ENCODE assay signal across 19 mouse cellular contexts in genomic region chr13:70625665-70626064, GRCm38 (mm10).
"Had no signal": no experiment of that assay in that cellular context is flagged by ENCODE, and none has a peak within 500 bp of the region (broad histone marks: within the 10 kb centered on the region; RNA-seq: fewer than 3 reads in every experiment).

No protein-coding gene starts in this region.

- H3K4me3 ChIP-seq: lung, embryonic 15.5 days; midbrain, embryonic 13.5 days; midbrain, embryonic 15.5 days; neural tube, embryonic 13.5 days; neural tube, embryonic 15.5 days had no signal

- ATAC-seq: lung, postnatal 0 days; midbrain, embryonic 13.5 days; midbrain, embryonic 15.5 days had no signal

- DNase-seq: lung, adult 2 months; lung, postnatal 14 days; lung, postnatal 36 days; retina, postnatal 1 day; right cerebral cortex, adult 18-20 months; right cerebral cortex, postnatal 25 days; right cerebral cortex, postnatal 4 days; spleen, adult 18-20 months; thymus, adult 18-20 months; thymus, postnatal 14 days; thymus, postnatal 36 days had no signal

- H3K36me3 ChIP-seq: lung, embryonic 15.5 days had no signal

- H3K4me2 ChIP-seq: lung, embryonic 15.5 days; midbrain, embryonic 11.5 days; midbrain, embryonic 13.5 days; midbrain, embryonic 15.5 days; neural tube, embryonic 13.5 days; neural tube, embryonic 15.5 days had no signal

- H3K9me3 ChIP-seq: lung, embryonic 15.5 days; midbrain, embryonic 15.5 days; neural tube, embryonic 15.5 days had no signal

- H3K27me3 ChIP-seq: lung, embryonic 15.5 days; midbrain, embryonic 13.5 days; midbrain, embryonic 15.5 days; neural tube, embryonic 13.5 days; neural tube, embryonic 15.5 days had no signal

- H3K4me1 ChIP-seq: lung, embryonic 15.5 days; midbrain, embryonic 13.5 days; midbrain, embryonic 15.5 days; neural tube, embryonic 13.5 days; neural tube, embryonic 15.5 days had no signal

- H3K27ac ChIP-seq: lung, embryonic 15.5 days; macrophage; midbrain, embryonic 13.5 days; midbrain, embryonic 15.5 days; neural tube, embryonic 13.5 days; neural tube, embryonic 15.5 days had no signal

- H3K9ac ChIP-seq: lung, embryonic 15.5 days; midbrain, embryonic 13.5 days; midbrain, embryonic 15.5 days; neural tube, embryonic 13.5 days; neural tube, embryonic 15.5 days had no signal
